Mouse (Mus musculus) heart, embryonic 14.5 days (tissue): Measurements from ENCODE around the gene Mapk8ip1. TPM values are rescaled to one million over a fixed set of nuclear protein-coding genes. Genes with fewer than 3 reads are reported as not detected.

Experiments used
- ATAC-seq: fragments of 200-750 bp; cut with Nextera tagmentation; 2 replicates; pipeline ENCODE4 v1.8.0; 2017; ENCODE audit warnings: low read depth, moderate TSS enrichment; ENCODE audit not compliant: insufficient number of reproducible peaks, insufficient read depth, low FRiP score
- H3K27ac ChIP-seq, 2 experiments: fragments of 200-500 bp in 1 of 2; fragments of 300-500 bp in 1 of 2; sonication (generic) in 1 of 2; replicated peaks in 1 of 2; 2 replicates each; pipeline ENCODE4 v1.5.1; 2012 to 2014; ENCODE audit warnings: low read depth in 2 of 2, low read length in 2 of 2, control low read depth in 1 of 2, mild to moderate bottlenecking in 1 of 2, mixed read lengths in 1 of 2; ENCODE audit not compliant: control insufficient read depth in 1 of 2, insufficient read depth in 1 of 2
- H3K27me3 ChIP-seq: fragments of 300-500 bp; sonication (generic); 2 replicates; pipeline ENCODE4 v1.6.1; 2014; ENCODE audit warnings: mild to moderate bottlenecking, low read length, control low read depth; ENCODE audit not compliant: control insufficient read depth, insufficient read depth
- H3K36me3 ChIP-seq: fragments of 300-500 bp; sonication (generic); 2 replicates; pipeline ENCODE4 v1.6.1; 2014; ENCODE audit warnings: mild to moderate bottlenecking, control low read depth, low read length, mixed read lengths; ENCODE audit not compliant: control insufficient read depth, insufficient read depth
- H3K4me1 ChIP-seq, 2 experiments: fragments of 200-500 bp in 1 of 2; fragments of 300-500 bp in 1 of 2; sonication (generic) in 1 of 2; 2 replicates each; pipeline ENCODE4 v1.6.1; 2012 to 2014; ENCODE audit warnings: low read length in 2 of 2, control low read depth in 1 of 2, mixed read lengths in 1 of 2; ENCODE audit not compliant: control insufficient read depth in 2 of 2, insufficient read depth in 2 of 2
- H3K4me2 ChIP-seq: fragments of 300-500 bp; sonication (generic); 2 replicates; pipeline ENCODE4 v1.6.1; 2014; ENCODE audit warnings: mild to moderate bottlenecking, low read length
- H3K4me3 ChIP-seq, 2 experiments: fragments of 200-500 bp in 1 of 2; fragments of 300-500 bp in 1 of 2; sonication (generic) in 1 of 2; 2 replicates each; pipeline ENCODE4 v1.5.1; 2012 to 2014; ENCODE audit warnings: low read length in 2 of 2, mild to moderate bottlenecking in 2 of 2, control low read depth in 1 of 2, low read depth in 1 of 2, moderate library complexity in 1 of 2; ENCODE audit not compliant: control insufficient read depth in 1 of 2, insufficient read depth in 1 of 2
- H3K9ac ChIP-seq: fragments of 300-500 bp; sonication (generic); 2 replicates; pipeline ENCODE4 v1.6.1; 2014; ENCODE audit warnings: mild to moderate bottlenecking, low read length
- H3K9me3 ChIP-seq: fragments of 300-500 bp; sonication (generic); 2 replicates; pipeline ENCODE4 v1.6.1; 2016; ENCODE audit warnings: low read length, control low read depth; ENCODE audit not compliant: control insufficient read depth
- WGBS: fragments of 180-500 bp; shearing (Covaris S2); extraction: QIAGEN DNeasy Blood & Tissue Kit; methylation state at CpG from one replicate; pipeline ENCODE4 v1.1.7; 2014; 5-methylcytosine and 5-hydroxymethylcytosine counted together
- polyA plus RNA-seq: library from polyadenylated mRNA; unstranded; fragments of >200 nt; fragmentation: Nextera tagmentation; extraction: Ambion mirVana; gene quantifications from 2 replicates; pipeline ENCODE4 v1.2.1, GENCODE M21; 2014

Mapk8ip1 gene
- polyA plus RNA-seq, 1 experiment from 2014 or later: 2.9 TPM

DNA sequence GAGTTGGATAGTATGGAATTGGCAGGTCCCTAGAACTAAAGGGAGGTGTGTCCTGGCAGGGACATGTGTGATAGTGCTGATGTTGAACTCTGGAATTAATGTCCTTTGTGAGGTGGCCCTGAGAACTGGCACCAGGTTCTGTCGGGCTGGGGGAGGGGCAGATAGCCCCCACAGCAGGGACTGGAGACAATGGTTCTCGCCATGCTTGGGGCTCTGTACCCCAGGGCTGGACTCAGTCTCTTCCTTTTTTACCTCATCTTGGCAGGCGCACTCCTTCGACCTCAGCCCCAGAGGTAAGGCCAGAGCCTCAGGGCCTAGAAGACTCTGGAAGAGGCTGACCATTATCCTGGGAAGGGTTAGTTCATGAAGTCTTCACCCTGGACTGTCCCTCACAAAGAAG is 18.3 kb downstream of the Mapk8ip1 start:
- Histone ChIP-seq H3K27me3 (no peaks in the 10 kb centered on the region), H3K36me3 (peaks cover 54% of the 10 kb centered on the region), H3K4me3 (no peak overlapping the region), H3K4me2 (no peak overlapping the region), H3K4me1 (no peaks in the 10 kb centered on the region), H3K27ac (no peak overlapping the region), H3K9me3 (no peaks in the 10 kb centered on the region), H3K9ac (no peak overlapping the region)
- no peak for ATAC-seq
- 82% methylated on average over 4 of the region's 4 CpGs for WGBS

DNA sequence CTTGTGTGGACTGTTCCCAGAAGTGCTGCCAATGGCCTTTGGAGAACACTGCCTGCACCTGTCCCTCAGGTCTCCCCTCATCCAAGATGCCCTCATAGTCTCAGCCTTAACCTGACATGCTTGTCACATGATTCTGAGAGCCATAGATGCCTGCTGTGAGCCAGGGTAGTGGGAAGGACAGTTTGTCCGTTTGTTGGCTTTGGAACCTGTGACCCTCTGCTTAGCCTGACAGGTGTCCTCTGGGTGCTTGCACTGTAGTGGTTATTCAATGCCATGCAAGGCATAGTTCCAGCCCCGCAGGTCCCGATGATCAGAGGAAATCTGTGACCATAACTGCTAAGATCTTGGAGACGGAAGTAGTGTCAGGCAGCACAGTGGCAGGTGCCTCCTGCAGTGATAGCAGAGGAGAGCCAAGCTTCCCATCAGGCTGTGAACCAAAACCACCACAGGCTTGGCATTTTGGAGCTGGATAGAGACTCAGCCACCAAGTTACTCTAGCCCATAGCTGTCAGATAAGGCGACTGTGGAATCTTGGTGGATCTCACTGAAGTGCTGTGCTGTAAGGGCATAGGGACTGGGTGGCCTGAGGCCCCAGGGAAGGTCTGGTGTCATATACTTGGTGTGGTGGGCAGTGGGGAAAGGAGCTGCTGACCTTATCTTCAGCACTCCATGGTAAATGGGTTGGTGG is 19.0 kb downstream of the Mapk8ip1 start, which contains the start of gene 1700029I15Rik:
Gene 1700029I15Rik, plus strand, starts transcription at position 638 of the 688 bp plus-strand sequence.
- Histone ChIP-seq H3K27ac (no peak within 1 kb of the TSS), H3K36me3 (peaks cover 55% of the 10 kb centered on the region), H3K27me3 (no peaks in the 10 kb centered on the region), H3K9ac (no peak within 1 kb of the TSS), H3K4me3 (no peak within 1 kb of the TSS), H3K9me3 (no peaks in the 10 kb centered on the region), H3K4me1 (no peaks in the 10 kb centered on the region), H3K4me2 (no peak within 1 kb of the TSS)
- 74% methylated on average over 5 of the region's 5 CpGs for WGBS
- no peak for ATAC-seq

DNA sequence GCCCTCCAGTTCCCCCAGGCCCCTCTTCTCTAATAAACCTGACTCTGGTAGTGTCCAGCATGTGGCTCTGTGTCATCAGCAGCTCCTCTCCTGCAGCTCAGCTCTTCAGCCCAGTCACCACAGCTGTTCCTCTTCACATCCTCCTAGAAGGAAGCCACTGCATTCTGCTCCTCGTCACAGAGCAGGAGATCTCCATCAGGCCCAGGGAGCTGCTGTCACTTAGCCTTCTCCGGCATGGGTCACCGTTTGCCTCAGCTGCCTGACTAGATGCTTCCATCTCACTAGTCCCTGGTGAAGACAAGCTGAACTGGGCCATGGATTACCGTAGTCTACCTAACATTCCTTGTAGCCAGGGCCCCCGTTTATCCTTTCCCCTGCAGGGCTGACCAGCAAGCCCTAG is 19.9 kb downstream of the Mapk8ip1 start:
- Histone ChIP-seq H3K27ac (no peak overlapping the region), H3K27me3 (no peaks in the 10 kb centered on the region), H3K4me2 (no peak overlapping the region), H3K4me1 (peaks cover 0 to 3% of the 10 kb centered on the region in 2 experiments; a peak in 2 of 4 replicates), H3K9me3 (no peaks in the 10 kb centered on the region), H3K4me3 (no peak overlapping the region), H3K36me3 (peaks cover 54% of the 10 kb centered on the region), H3K9ac (no peak overlapping the region)
- no peak for ATAC-seq
- WGBS: 76% methylated on average over 5 of the region's 5 CpGs

DNA sequence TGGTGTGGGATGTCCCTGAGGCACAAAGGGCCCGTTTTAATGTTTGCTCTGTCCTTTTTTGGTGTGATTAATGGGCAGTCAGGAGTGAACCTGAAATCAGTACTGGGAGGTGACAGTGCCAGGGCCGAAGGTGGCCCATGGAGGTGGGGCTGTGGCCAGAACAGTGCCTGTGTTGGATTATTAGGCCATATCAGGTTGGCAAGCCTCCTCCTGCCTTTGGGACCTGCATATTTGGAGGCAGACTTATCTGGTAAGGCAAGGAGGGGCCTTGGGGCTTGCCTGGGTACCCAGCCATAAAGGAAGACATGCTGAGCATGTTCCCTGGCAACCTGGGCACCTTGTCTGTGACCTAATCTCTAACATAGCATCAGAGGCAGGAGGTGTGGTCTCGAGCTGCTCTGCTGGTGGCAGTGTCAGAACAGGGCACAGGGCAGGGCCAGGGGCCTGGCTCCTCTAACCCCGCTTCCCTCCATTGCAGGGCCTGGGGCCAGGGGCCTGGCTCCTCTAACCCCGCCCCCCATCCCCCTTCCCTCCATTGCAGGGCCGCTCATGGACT is 20.5 kb downstream of the Mapk8ip1 start:
- 80% methylated on average over 6 of the region's 6 CpGs for WGBS
- Histone ChIP-seq H3K4me1 (peaks cover 4 to 8% of the 10 kb centered on the region in 2 experiments; a peak in 3 of 4 replicates), H3K27me3 (no peaks in the 10 kb centered on the region), H3K36me3 (peaks cover 51% of the 10 kb centered on the region), H3K9me3 (no peaks in the 10 kb centered on the region), H3K9ac (no peak overlapping the region), H3K4me3 (no peak overlapping the region), H3K27ac (no peak overlapping the region), H3K4me2 (no peak overlapping the region)
- ATAC-seq: no peak

- peaks cover 51% of the 10 kb centered on the region for H3K36me3 ChIP-seq
- H3K4me3 ChIP-seq: no peak overlapping the region
- H3K9ac ChIP-seq: no peak overlapping the region
- WGBS: 82% methylated on average over 17 of the region's 17 CpGs
- ATAC-seq: no peak
- H3K27ac ChIP-seq: no peak overlapping the region
- no peaks in the 10 kb centered on the region for H3K27me3 ChIP-seq
- H3K9me3 ChIP-seq: no peaks in the 10 kb centered on the region
- peaks cover 4 to 8% of the 10 kb centered on the region in 2 experiments; a peak in 3 of 4 replicates for H3K4me1 ChIP-seq
- no peak overlapping the region for H3K4me2 ChIP-seq
Observed at GRCm38 (mm10) chr2:92379783-92380494, 21.1 kb downstream of the Mapk8ip1 start.

- no peak for ATAC-seq
- Histone ChIP-seq H3K4me1 (peaks cover 6 to 8% of the 10 kb centered on the region in 2 experiments; a peak in 3 of 4 replicates), H3K27me3 (peaks cover 6% of the 10 kb centered on the region), H3K9ac (no peak overlapping the region), H3K4me2 (no peak overlapping the region), H3K4me3 (no peak overlapping the region), H3K9me3 (no peaks in the 10 kb centered on the region), H3K27ac (no peak overlapping the region), H3K36me3 (peaks cover 47% of the 10 kb centered on the region)
- 92% methylated on average over 7 of the region's 7 CpGs for WGBS
Observed at GRCm38 (mm10) chr2:92377320-92377719, 23.7 kb downstream of the Mapk8ip1 start.

DNA sequence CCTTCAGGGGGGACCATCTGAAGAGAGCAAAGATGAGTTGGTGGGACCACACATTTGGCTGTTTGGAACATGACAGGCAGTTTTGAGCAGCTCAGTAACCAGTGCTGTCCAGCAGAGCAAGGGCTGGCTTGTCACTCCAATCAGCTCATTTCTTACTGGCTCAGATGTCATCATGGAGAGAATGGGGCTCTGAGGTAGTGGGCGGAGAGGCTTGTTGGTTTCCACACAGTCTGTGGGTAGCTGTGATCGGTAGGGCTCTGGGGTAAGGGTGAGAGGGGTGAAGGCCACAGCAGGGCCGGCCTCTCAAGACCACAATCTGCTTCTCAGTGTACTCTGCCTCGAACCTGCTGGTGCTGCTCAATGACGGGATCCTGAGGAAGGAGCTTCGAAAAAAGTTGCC is 24.8 kb downstream of the Mapk8ip1 start:
- no peak overlapping the region for H3K27ac ChIP-seq
- H3K4me2 ChIP-seq: peak overlapping the region; percentile 98
- no peaks in the 10 kb centered on the region for H3K9me3 ChIP-seq
- peak overlapping the region in 1 of 2 experiments; percentile 62; a peak in 1 of 4 replicates for H3K4me3 ChIP-seq
- peaks cover 6 to 11% of the 10 kb centered on the region in 2 experiments for H3K4me1 ChIP-seq
- peaks cover 37% of the 10 kb centered on the region for H3K36me3 ChIP-seq
- H3K27me3 ChIP-seq: peaks cover 16% of the 10 kb centered on the region
- ATAC-seq: no peak
- peak overlapping the region; percentile 80 for H3K9ac ChIP-seq
- WGBS: 77% methylated on average over 6 of the region's 6 CpGs
